Mouse (Mus musculus): ENCODE measurements around the gene Tnrc6c. TPM values are rescaled to one million over a fixed set of nuclear protein-coding genes. Genes with fewer than 3 reads are reported as not detected.

The Tnrc6c gene
- polyA plus RNA-seq (2012; rRNA removed) = 2.9 and 3.5 TPM in 2 replicates

DNA sequence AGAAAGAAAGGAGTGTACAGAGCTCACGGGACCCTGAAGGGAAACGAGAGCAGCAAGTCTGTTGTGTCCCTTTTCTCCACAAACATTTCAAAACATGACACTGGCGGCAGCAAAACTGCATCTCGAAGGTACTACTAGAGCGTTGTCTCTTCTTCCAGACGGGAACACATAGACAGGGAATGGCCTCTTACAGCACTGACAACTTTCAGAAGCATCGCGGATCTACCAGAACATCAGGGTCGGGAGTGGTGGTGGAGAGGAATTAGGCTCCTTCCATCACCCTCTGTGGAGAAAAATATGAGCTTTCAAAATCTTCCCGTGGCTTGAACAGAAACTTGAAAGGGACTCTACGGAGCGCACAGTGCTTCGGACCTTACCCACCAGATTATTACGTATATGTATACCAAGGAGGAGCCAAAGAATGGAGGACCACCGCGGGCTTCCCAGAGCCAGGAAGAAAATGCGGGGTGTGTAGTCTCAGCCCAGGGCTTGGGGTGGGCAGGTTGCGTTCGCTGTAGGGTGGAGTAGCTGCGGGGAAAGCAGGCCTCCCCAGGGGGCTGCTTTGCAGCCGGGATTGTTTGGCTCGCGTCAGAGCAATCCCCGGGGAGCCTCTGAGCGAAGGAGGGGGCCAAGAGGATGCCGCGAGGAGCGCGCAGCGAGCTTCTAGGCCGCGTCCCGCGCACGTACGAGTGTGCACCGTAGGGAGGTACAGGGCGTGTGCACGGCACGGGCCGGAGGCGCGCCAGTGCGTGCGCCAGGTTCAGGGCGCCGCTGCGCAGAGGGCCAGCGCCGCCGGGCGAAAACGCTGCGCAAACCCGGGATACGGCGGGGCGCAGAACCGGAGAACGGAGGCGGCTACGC lies at the start of gene Tnrc6c:
Gene Tnrc6c, plus strand, starts transcription at position 799 of the 861 bp plus-strand sequence.

DNA sequence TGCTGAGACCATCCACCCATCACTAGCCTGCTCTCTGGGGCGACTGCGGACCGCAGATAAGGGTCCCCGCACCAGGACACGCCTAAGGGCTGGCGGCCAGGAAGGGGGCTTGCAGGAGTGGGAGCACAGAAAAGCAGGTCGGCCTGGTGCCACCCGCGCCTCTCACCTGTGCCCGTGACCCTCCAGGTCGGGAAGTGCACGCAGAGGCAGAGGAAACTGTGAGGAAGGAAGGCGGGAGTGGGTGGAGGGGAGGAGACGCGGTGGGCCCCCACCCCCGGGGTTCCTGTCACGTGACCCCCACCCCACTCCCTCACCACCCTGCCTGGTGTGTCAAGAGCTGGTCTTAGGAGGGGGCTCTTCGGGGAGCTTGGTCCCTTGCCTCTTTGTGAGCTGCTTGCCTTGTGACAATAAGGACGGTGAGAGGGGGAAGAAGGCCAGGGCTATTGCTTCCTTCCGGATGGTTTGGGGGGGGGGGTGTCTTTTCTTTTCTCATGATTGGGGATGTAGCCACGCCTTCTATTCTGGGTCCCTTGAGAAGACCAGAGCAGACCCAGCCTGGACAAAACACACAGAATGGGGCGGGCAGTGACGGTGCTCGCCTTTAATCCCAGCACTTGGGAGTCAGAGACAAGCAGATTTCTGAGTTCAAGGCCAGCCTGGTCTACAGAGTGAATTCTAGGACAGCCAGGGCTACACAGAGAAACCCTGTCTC lies 128.1 kb downstream of the Tnrc6c start, which contains the start of the genes Tmc8 and Tmc6:
Gene Tmc8, plus strand, starts transcription at position 84 of the 712 bp plus-strand sequence.
Gene Tmc6, minus strand, starts transcription at position 206 of the 712 bp plus-strand sequence.

DNA sequence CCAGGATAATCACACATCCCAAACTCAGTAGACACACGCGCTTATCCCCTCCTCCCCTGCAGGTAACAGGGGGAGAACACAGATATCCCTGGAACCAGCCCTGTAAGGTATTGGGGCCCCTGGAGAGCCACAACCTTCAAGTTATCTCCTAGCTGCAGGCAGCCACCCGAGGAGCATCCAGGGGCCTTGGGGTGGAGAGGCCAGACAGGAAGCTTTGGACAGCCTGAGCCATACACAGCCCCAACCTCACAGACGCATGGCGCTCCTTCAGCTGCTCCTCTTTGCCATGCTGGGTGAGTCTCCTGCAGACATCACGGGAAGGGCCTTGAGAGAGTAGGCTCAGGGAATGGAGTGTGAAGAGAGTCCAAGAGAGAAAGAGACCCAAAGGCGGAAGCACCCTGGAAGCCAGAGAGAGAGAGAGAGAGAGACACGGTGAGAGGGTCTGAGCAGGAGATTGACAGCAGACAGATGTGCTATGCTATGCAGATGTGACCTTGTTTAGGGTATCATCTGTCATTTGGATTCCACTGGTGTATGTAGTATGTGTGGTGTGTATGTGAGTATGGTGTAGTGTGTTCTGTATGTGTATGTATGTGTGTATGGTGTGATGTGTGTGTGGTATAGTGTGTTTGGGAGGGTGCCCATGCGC lies 143.5 kb downstream of the Tnrc6c start, which contains the start of gene 6030468B19Rik:
Gene 6030468B19Rik, plus strand, starts transcription at position 150 of the 649 bp plus-strand sequence.

DNA sequence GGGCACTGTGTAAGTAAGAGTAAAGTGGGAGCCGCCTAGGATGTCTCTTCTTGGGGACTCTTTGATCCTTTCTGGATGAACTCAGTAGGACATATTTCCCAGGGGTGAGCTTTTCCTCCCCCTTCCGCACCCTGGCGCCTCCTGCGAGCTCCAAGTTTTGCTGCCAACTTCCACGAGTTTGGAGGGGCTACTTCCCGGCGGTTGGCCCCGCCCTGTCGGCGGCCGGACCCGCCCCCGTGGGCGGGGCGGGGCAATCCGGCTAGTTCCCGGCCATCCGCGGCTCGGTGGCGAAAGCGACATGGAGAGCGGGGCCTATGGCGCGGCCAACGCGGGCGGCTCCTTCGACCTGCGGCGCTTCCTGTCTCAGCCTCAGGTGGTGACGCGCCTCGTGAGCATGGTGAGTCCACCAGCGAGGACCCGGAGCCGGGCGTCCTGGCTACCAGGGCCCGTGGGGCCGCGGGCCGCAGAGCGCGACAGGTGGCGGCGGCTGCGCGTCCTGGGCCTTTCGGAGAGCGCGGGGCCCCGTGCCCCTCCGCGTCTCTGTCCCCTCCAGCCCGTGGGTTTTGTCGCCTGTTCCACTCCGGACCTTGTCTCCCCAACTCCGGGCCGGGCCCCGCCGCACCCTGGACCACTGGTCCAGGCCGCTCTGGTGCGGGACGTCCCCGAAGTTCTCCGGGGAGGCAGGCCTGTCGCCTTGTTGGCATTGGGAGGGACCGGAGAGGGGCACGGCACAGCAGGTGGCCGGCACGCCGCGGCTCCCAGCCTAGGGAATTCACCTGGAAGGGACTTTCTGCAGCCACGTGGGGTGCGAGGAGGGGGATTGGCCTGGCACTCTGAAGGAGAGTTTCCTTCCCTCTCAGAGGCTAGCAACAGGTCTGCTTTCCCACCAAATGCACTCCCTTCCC lies 155.6 kb downstream of the Tnrc6c start, which contains the start of the genes Gm20708 and Syngr2:
Gene Gm20708, plus strand, starts transcription at position 262 of the 905 bp plus-strand sequence.
Gene Syngr2, plus strand, starts transcription at position 262 of the 905 bp plus-strand sequence.

Other genes starting within 250 kb of the Tnrc6c start
- gene Gm11733, start 169.9 kb upstream of the Tnrc6c start, polyA plus RNA-seq (2012; rRNA removed) = not detected in 2 replicates
- gene Tmc8, start 127.8 kb downstream of the Tnrc6c start, polyA plus RNA-seq (2012; rRNA removed) = 10.3 and 12.3 TPM in 2 replicates
- gene Tmc6, start 127.9 kb downstream of the Tnrc6c start, polyA plus RNA-seq (2012; rRNA removed) = 21.8 and 23.0 TPM in 2 replicates
- gene 6030468B19Rik, start 143.4 kb downstream of the Tnrc6c start, polyA plus RNA-seq (2012; rRNA removed) = 33.7 and 42.6 TPM in 2 replicates
- 0.11 and 0.16 TPM in 2 replicates for gene Gm20708, start 155.4 kb downstream of the Tnrc6c start, polyA plus RNA-seq (2012; rRNA removed)
- gene Syngr2, start 155.4 kb downstream of the Tnrc6c start, polyA plus RNA-seq (2012; rRNA removed) = 38.8 and 42.8 TPM in 2 replicates
- gene Afmid, start 171.6 kb downstream of the Tnrc6c start, polyA plus RNA-seq (2012; rRNA removed) = 22.7 and 23.1 TPM in 2 replicates
- gene Tk1, start 171.8 kb downstream of the Tnrc6c start, polyA plus RNA-seq (2012; rRNA removed) = 83.7 and 85.5 TPM in 2 replicates
- 88.8 and 90.2 TPM in 2 replicates for gene Birc5, start 195.0 kb downstream of the Tnrc6c start, polyA plus RNA-seq (2012; rRNA removed)
- 0.01 and 0.02 TPM in 2 replicates for gene Tmem235, start 206.5 kb downstream of the Tnrc6c start, polyA plus RNA-seq (2012; rRNA removed)
- 3.7 and 4.0 TPM in 2 replicates for gene Tha1, start 219.2 kb downstream of the Tnrc6c start, polyA plus RNA-seq (2012; rRNA removed)